Mouse (Mus musculus): ENCODE measurements at regions not wholly inside any gene's neighbourhood (a gene's known extent, or its start where the extent isn't known, plus 50 kb on each side); places are given as distances from the start of the nearest gene placed in this dataset.

DNA sequence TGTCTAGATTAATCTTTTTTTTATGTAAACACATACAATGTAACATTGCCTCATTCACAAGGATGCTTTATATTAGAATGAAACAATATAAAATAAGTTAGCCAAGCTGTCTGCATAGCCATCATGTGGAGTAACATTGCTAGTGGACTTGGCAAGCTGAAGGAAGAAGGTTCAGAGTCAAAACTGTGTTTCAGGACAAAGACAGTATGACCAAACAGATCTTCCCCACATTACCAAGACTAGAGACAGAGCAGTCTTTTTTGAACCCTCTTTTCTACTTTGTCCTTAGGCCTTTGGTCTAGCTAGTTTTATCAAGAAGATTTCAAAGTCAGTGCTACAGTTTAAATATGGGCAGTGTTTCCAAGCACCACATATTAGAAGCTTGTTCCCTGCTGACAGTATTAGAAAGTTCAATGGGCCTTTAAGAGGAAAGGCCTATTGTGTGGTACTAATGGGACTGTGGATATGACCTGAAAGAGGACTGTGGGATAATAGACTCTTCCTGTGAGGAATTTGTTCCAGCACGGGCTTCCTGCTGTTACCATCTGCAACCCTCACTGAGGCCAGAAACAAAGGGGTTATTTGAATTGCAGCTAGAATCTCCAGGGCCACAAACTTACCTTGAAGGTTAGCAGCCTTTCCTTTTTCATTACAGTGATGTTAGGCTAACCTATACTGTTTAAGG is 449.1 kb upstream of the Lrrc7 start:
- no peak for ATAC-seq (ENCODE audit: low FRiP score, low TSS enrichment)
- Histone ChIP-seq H3K9me3 (ENCODE audit: control insufficient read depth, low read length) (no peaks in the 10 kb centered on the region), H3K9ac (ENCODE audit: low read depth, low read length) (no peak overlapping the region), H3K27ac (ENCODE audit: low read depth, low read length) (no peak overlapping the region), H3K27me3 (ENCODE audit: control insufficient read depth, insufficient read depth, low read length) (no peaks in the 10 kb centered on the region), H3K36me3 (ENCODE audit: control insufficient read depth, insufficient read depth, low read length) (no peaks in the 10 kb centered on the region), H3K4me2 (replicated peaks; ENCODE audit: low read depth, low read length) (no peak overlapping the region), H3K4me1 (ENCODE audit: control insufficient read depth, insufficient read depth, low read length) (no peaks in the 10 kb centered on the region), H3K4me3 (ENCODE audit: low read length) (no peak overlapping the region)
- 14% methylated on average over 1 of the region's 1 CpGs for WGBS

DNA sequence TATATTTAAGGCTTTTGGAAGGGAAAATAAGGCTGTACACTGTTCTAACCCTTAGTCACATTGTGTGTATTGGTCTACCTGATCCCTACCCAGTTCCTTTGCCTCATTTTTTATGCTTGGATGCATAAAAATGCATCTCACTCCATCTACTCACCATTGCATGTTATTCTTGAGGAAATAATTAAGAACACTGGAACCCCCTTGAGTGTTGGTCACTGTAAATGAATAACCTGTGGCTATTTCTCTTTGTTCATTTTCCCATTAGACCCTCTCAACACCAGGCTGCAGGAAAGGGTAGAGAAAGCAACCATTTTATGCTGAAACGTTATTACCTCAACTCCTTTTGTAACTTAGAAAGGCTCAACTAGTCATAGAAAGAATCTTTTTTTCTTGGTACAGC is 442.0 kb upstream of the Lrrc7 start:
- Histone ChIP-seq H3K36me3 (ENCODE audit: control insufficient read depth, insufficient read depth, low read length) (no peaks in the 10 kb centered on the region), H3K4me3 (ENCODE audit: low read length) (no peak overlapping the region), H3K4me1 (ENCODE audit: control insufficient read depth, insufficient read depth, low read length) (no peaks in the 10 kb centered on the region), H3K27ac (ENCODE audit: low read depth, low read length) (no peak overlapping the region), H3K9ac (ENCODE audit: low read depth, low read length) (no peak overlapping the region), H3K9me3 (ENCODE audit: control insufficient read depth, low read length) (no peaks in the 10 kb centered on the region), H3K27me3 (ENCODE audit: control insufficient read depth, insufficient read depth, low read length) (no peaks in the 10 kb centered on the region), H3K4me2 (replicated peaks; ENCODE audit: low read depth, low read length) (no peak overlapping the region)
- peak; percentile 81 for ATAC-seq (ENCODE audit: low FRiP score, low TSS enrichment)
- WGBS: 54% methylated on average over 1 of the region's 1 CpGs

DNA sequence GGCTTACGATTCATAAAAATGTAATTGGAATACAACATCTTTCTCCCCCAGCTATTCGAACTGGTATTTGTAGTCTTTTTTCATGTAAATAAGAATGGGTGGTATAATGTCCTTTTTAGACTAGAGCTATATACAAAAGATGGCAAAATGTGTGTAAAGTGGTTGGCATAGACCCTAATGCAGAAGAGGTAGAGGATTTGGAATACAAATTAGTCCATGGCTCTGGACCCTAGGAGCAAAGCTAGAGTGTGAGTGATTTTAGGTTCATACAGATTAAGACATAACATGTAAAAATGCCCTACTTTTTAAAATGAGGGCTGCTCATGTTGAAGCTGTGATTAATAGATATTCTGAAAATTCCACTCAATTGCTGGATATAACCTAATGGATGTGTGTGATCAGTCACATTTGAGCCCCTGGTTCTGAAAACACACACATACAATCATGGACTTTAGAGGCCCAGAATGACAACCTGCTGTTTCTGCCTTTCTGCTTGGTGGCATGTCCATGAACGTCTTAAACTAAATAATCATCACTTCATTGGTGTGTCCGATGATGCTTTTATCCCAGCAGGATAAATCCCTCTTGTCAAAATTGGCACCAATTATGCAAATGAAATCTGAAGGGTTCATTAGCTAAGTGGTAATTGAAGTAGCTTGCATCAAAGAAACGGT is 423.6 kb upstream of the Lrrc7 start:
- Histone ChIP-seq H3K9ac (ENCODE audit: low read depth, low read length) (no peak overlapping the region), H3K4me2 (replicated peaks; ENCODE audit: low read depth, low read length) (no peak overlapping the region), H3K36me3 (ENCODE audit: control insufficient read depth, insufficient read depth, low read length) (no peaks in the 10 kb centered on the region), H3K27me3 (ENCODE audit: control insufficient read depth, insufficient read depth, low read length) (no peaks in the 10 kb centered on the region), H3K27ac (ENCODE audit: low read depth, low read length) (no peak overlapping the region), H3K4me1 (ENCODE audit: control insufficient read depth, insufficient read depth, low read length) (no peaks in the 10 kb centered on the region), H3K9me3 (ENCODE audit: control insufficient read depth, low read length) (no peaks in the 10 kb centered on the region), H3K4me3 (ENCODE audit: low read length) (no peak overlapping the region)
- 89% methylated on average over 5 of the region's 5 CpGs for WGBS
- ATAC-seq (ENCODE audit: low FRiP score, low TSS enrichment): no peak

DNA sequence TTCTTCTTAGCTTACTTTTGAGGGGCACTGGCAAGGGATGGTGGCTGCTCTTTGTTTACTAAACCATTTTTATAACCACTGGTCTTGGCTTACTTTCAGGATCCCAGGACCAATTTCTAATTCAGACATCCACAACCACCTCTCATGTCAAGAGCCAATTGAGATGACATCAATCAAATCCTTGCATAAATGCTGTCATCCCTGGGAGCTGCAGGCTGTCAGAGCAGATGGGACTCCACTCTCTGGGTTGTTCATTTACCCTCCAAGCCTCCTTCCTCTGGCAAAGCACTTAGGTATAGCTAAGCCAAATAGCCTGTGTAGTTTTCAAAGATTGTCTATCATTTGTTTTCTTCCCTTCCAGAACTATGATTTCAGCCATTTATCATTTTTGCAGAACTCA is 385.0 kb upstream of the Lrrc7 start:
- ATAC-seq (ENCODE audit: low FRiP score, low TSS enrichment): no peak
- Histone ChIP-seq H3K4me3 (ENCODE audit: low read length) (no peak overlapping the region), H3K4me1 (ENCODE audit: control insufficient read depth, insufficient read depth, low read length) (no peaks in the 10 kb centered on the region), H3K4me2 (replicated peaks; ENCODE audit: low read depth, low read length) (no peak overlapping the region), H3K27me3 (ENCODE audit: control insufficient read depth, insufficient read depth, low read length) (no peaks in the 10 kb centered on the region), H3K36me3 (ENCODE audit: control insufficient read depth, insufficient read depth, low read length) (no peaks in the 10 kb centered on the region), H3K27ac (ENCODE audit: low read depth, low read length) (no peak overlapping the region), H3K9me3 (ENCODE audit: control insufficient read depth, low read length) (no peaks in the 10 kb centered on the region), H3K9ac (ENCODE audit: low read depth, low read length) (no peak overlapping the region)

DNA sequence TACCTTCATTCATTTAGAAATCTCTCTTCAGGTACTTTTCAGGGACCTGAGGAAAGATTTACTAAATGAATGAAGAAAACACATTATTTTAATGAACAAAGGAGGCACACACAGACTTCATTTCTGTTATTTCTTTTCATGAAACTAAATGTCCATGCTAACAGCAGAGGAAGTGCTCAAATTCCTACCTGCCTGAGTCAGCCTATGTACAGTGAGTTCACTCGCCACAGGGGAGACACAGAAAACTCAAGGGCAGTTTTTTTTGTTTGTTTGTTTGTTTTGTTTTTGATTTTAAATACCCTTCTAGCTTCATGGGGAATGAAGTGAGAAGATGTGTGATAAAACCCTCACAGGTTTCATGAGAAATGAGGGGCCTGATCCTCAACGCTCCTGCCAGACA is 343.1 kb upstream of the Lrrc7 start:
- H3K4me1 ChIP-seq (ENCODE audit: control insufficient read depth, insufficient read depth, low read length): no peaks in the 10 kb centered on the region
- no peak overlapping the region for H3K4me3 ChIP-seq (ENCODE audit: low read length)
- no peak overlapping the region for H3K27ac ChIP-seq (ENCODE audit: low read depth, low read length)
- H3K27me3 ChIP-seq (ENCODE audit: control insufficient read depth, insufficient read depth, low read length): no peaks in the 10 kb centered on the region
- H3K4me2 ChIP-seq (replicated peaks; ENCODE audit: low read depth, low read length): no peak overlapping the region
- WGBS: 25% methylated on average over 2 of the region's 2 CpGs
- H3K9me3 ChIP-seq (ENCODE audit: control insufficient read depth, low read length): no peaks in the 10 kb centered on the region
- ATAC-seq (ENCODE audit: low FRiP score, low TSS enrichment): no peak
- no peak overlapping the region for H3K9ac ChIP-seq (ENCODE audit: low read depth, low read length)
- H3K36me3 ChIP-seq (ENCODE audit: control insufficient read depth, insufficient read depth, low read length): no peaks in the 10 kb centered on the region

DNA sequence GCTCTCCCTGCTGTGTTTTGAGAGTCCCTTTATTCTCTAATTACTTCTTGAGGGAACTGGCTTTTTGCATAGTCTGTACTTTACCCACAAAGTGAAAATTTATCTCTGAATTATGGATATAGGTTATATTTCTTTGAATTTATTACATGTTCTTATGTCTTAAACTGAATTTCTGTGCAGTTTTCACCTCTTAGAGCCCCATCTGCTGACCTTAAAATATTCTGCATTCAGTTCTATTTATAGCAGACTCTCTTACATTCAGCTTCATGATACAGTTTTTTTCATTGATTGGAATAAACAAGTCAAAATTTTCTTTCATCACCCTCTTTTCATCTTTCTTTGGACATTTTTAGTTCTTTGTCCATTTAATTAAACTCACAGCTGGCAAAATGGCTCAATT is 337.4 kb upstream of the Lrrc7 start:
- Histone ChIP-seq H3K27ac (ENCODE audit: low read depth, low read length) (no peak overlapping the region), H3K36me3 (ENCODE audit: control insufficient read depth, insufficient read depth, low read length) (no peaks in the 10 kb centered on the region), H3K9ac (ENCODE audit: low read depth, low read length) (no peak overlapping the region), H3K4me2 (replicated peaks; ENCODE audit: low read depth, low read length) (no peak overlapping the region), H3K4me1 (ENCODE audit: control insufficient read depth, insufficient read depth, low read length) (no peaks in the 10 kb centered on the region), H3K9me3 (ENCODE audit: control insufficient read depth, low read length) (no peaks in the 10 kb centered on the region), H3K4me3 (ENCODE audit: low read length) (no peak overlapping the region), H3K27me3 (ENCODE audit: control insufficient read depth, insufficient read depth, low read length) (no peaks in the 10 kb centered on the region)
- no peak for ATAC-seq (ENCODE audit: low FRiP score, low TSS enrichment)

DNA sequence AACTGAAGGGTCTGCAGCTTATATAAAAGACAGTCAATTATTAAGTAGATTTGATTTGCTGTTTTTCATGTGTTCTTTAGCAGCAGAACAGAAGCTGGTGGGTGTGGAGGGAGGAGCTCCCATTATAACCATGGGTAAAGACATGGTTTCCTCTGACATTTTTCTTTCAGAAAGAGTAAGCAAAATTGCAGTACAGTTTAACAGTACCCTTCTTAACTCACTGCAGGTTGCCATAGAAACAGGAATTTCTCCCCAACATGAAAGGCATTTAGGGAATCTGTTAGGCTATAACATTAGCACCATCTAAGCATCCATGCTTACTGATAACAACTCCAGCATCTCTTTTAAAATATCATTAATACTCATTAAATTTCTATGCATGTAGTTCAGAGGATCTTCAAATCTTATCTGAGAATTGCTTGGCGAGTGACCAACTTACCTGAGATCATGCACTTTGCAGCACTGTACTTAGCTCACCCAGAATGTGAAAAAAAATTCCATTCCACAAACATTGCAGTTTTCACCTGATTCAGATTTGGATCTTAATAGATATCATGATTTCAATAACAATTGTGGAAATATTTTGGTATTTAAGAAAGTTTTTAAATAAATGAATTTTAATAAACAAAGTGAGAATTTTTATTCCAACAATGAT is 324.8 kb upstream of the Lrrc7 start:
- WGBS: 62% methylated on average over 1 of the region's 1 CpGs

DNA sequence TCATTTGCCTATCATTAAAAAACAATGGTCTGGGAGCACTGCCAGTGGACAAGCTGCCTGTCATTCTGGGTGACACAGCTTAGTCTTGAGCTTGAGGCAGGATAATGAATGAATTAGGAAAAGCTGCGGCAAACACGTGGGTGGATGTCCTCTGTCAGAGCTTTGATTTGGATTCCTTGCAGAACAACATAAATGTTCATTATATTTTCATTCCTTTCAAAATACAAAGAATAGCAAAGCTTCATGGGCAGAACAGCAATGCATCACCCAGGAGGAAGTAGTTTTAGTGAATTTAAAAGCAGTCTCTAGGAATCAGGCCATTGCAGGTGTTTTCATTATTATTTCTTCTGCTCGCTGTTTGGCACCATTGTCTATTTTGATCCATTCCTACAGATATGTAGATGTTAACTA is 324.3 kb upstream of the Lrrc7 start:
- H3K4me3 ChIP-seq (ENCODE audit: low read length): no peak overlapping the region
- WGBS: 51% methylated on average over 3 of the region's 3 CpGs
- H3K9ac ChIP-seq (ENCODE audit: low read depth, low read length): no peak overlapping the region
- H3K36me3 ChIP-seq (ENCODE audit: control insufficient read depth, insufficient read depth, low read length): no peaks in the 10 kb centered on the region
- H3K9me3 ChIP-seq (ENCODE audit: control insufficient read depth, low read length): no peaks in the 10 kb centered on the region
- no peak overlapping the region for H3K27ac ChIP-seq (ENCODE audit: low read depth, low read length)
- H3K27me3 ChIP-seq (ENCODE audit: control insufficient read depth, insufficient read depth, low read length): no peaks in the 10 kb centered on the region
- no peak for ATAC-seq (ENCODE audit: low FRiP score, low TSS enrichment)
- no peaks in the 10 kb centered on the region for H3K4me1 ChIP-seq (ENCODE audit: control insufficient read depth, insufficient read depth, low read length)
- H3K4me2 ChIP-seq (replicated peaks; ENCODE audit: low read depth, low read length): no peak overlapping the region

More for the DNA sequence above, 324.8 kb upstream of the Lrrc7 start:
- no peak overlapping the region for H3K27ac ChIP-seq (ENCODE audit: low read depth, low read length)
- H3K4me1 ChIP-seq (ENCODE audit: control insufficient read depth, insufficient read depth, low read length): no peaks in the 10 kb centered on the region
- no peaks in the 10 kb centered on the region for H3K9me3 ChIP-seq (ENCODE audit: control insufficient read depth, low read length)
- H3K36me3 ChIP-seq (ENCODE audit: control insufficient read depth, insufficient read depth, low read length): no peaks in the 10 kb centered on the region
- H3K9ac ChIP-seq (ENCODE audit: low read depth, low read length): no peak overlapping the region
- no peak overlapping the region for H3K4me2 ChIP-seq (replicated peaks; ENCODE audit: low read depth, low read length)
- no peak overlapping the region for H3K4me3 ChIP-seq (ENCODE audit: low read length)
- H3K27me3 ChIP-seq (ENCODE audit: control insufficient read depth, insufficient read depth, low read length): no peaks in the 10 kb centered on the region
- no peak for ATAC-seq (ENCODE audit: low FRiP score, low TSS enrichment)
